Mouse (Mus musculus): ENCODE measurements at regions not wholly inside any gene's neighbourhood (a gene's known extent, or its start where the extent isn't known, plus 50 kb on each side); places are given as distances from the start of the nearest gene placed in this dataset.
"Not testable (repeated sequence)": the region's sequence is repeated elsewhere in the genome, so short reads cannot be mapped to it uniquely, and the experiment has no call there.

DNA sequence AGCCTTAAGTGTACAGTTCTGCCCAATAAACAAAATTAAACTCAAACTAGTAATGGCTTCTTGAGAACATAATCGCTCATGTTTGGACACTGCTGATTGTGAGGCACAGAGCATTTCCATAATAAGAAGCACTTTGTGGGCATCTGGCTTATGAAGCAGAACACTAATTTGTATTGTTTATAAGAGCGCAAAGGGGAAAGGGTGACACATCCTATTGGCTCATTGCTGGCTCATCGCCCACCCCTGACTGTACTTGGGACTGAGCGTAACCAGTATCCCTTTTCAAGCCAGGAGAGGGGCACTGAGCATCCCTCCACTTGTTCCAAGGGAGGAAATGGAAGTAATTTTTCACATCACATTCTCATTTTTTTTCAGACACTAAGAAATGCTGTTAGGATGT lies 288.0 kb downstream of the Sfmbt2 start:
- peak; percentile 59 to 65 for DNase-seq (ENCODE audit: low spot score in 2 of 2)

DNA sequence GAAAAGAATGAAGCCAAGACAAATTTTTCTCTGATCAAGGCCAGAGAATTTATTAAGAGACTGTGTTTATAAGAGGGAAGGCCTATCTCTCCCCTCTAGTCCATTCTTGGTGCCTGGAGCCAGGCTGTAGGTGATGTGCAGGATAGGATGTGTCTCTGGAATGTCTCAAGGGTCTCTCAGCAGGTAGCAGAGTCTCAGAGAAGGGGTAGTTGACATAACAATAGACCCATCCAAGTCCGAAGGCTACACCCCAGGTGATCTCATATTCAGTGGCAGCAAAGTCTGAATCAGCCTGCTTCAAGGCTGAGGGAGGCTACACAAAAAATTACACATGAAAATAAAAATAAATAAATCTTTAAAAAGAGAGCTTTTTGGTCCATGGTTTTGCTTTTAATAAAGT lies 297.6 kb downstream of the Sfmbt2 start:
- not testable (repeated sequence) for DNase-seq (ENCODE audit: low spot score in 2 of 2)

- DNase-seq (ENCODE audit: low spot score in 2 of 2): peak in 1 of 2 experiments; percentile 7
Observed at GRCm38 (mm10) chr2:10670423-10671298, 300.4 kb downstream of the Sfmbt2 start.

GRCm38 (mm10) chr2:10671299-10671632 lies 301.0 kb downstream of the Sfmbt2 start:
- peak in 1 of 2 experiments; percentile 3 for DNase-seq (ENCODE audit: low spot score in 2 of 2)

DNA sequence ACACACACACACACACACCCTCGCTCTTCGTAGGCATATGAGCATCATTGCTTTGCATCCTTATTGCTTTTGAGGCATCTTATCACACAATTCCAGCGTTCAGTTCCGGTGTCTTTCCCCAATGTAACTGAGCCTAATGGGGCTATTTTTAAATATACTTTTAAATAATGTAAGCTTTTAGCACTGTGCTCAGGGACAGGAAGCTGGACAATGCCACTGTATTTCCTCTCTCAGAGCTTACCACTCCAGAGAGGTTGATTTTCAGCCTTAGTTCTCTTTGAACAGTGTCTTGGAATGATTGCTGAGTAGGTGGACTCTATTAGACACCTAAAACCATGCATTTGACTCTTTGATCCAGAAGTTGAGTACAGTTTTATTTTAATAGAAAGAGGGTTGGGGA lies 301.9 kb downstream of the Sfmbt2 start:
- DNase-seq (ENCODE audit: low spot score in 2 of 2): no peak

DNA sequence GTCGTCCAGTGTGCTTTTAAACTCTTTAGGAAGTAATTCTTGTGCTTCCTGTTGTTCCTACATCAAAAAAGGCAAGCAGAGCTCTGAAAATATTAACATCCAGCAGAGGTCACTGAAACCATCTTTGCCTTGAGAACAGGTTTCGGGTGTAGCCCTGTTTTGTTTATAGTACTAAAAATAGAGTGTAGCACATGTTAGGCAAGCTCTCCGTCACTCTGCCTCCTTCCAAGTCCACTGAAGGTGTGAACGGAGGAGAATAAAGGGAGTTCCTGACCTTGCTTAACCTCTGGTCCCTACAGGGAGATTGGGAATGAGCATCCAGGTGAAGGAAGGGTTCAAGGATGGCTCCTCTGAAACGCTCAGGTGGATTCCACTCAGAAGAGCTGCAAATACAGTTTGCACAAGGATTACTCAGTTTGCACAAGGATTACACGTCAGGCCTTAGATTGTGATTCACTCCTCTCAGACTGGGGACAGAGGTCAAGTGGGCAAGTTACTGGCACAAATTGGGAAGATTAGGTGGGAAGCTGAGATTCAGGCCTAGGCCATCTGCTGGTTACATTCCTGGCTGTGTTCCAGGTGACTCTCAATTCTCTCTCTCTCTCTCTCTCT lies 304.5 kb downstream of the Sfmbt2 start:
- DNase-seq (ENCODE audit: low spot score in 2 of 2): no peak

- DNase-seq (ENCODE audit: low spot score in 2 of 2): peak; percentile 8 to 34
Observed at GRCm38 (mm10) chr2:10701459-10701858, 331.1 kb downstream of the Sfmbt2 start.

DNA sequence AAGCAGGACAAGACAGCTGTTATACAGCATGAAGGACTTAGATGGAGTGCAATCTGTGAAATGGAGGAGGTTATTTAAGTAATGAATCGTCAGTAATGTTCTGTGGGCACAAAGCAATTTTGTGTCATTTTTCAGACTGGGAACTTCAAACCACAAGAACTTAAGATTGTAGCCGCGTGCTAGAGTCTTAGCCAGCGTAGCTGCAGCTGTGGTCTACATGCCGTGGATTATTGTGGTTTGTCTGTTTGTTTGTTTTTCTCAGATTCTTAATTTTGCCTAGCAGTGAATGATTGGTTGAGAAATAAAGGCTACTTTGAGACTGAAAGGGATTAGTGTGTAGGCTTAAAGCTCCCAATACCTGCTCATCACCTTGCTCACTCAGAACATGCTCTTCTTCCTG lies 348.1 kb downstream of the Sfmbt2 start:
- no peak for DNase-seq (ENCODE audit: low spot score in 2 of 2)

DNA sequence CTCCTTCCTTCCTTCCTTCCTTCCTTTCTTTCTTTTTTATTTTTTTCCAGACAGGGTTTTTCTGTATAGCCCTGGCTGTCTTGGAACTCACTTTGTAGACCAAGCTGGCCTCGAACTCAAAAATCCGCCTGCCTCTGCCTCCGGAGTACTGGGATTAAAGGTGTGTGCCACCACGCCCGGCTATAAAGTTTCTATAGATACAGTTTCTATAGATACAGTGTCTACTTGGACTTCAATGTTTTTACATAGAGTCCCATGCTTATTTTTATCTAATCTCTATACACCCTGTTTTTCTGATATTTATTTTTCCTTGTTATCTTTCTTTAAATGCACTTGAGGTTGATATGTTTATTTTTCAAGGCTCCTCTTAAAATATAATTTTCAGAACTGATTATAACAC lies 364.0 kb downstream of the Sfmbt2 start:
- DNase-seq (ENCODE audit: low spot score in 2 of 2): not testable (repeated sequence)

GRCm38 (mm10) chr2:10736696-10737457 lies 366.6 kb downstream of the Sfmbt2 start:
- DNase-seq (ENCODE audit: low spot score in 2 of 2): peak; percentile 11 to 19

- DNase-seq (ENCODE audit: low spot score in 2 of 2): peak in 1 of 2 experiments; percentile 54
Observed at GRCm38 (mm10) chr2:10737458-10737775, 367.1 kb downstream of the Sfmbt2 start.

- DNase-seq (ENCODE audit: low spot score in 2 of 2): no peak
Observed at GRCm38 (mm10) chr2:10745127-10745526, 374.8 kb downstream of the Sfmbt2 start.

- DNase-seq (ENCODE audit: low spot score in 2 of 2): peak; percentile 39 to 57
Observed at GRCm38 (mm10) chr2:10755375-10755774, 385.1 kb downstream of the Sfmbt2 start.

DNA sequence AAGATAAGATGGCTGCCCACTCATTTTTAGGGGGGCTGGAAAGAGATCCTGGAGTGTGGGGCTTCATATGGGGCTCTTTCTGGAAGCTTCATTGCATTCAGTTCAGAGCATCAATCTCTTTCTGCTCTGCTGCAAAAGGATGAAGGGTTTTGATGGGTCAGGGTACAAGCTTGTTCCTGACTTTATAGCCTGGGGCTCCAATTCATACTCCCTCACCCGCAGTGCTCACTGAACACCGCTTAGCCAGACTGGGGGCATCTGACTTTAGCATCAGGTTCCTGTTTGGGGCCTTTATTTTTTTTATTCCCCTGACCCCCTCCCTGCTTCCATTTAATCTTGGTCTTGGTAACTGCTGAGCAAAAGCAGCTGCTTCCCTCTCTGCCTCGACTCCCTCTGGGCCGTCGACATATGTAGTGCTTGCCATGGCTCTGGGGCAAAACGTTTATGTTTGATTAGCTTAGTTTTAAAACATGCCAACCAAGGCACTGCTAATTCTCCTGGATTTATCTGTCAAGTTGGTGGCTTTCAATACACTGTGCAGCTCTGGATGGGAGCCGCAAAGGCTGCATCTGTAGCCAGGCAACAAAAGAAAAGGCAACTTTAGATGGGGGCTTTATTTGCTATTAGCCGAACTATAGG lies 387.0 kb downstream of the Sfmbt2 start:
- no peak for DNase-seq (ENCODE audit: low spot score in 2 of 2)

GRCm38 (mm10) chr2:10757886-10758285 lies 387.6 kb downstream of the Sfmbt2 start:
- no peak for DNase-seq (ENCODE audit: low spot score in 2 of 2)

DNA sequence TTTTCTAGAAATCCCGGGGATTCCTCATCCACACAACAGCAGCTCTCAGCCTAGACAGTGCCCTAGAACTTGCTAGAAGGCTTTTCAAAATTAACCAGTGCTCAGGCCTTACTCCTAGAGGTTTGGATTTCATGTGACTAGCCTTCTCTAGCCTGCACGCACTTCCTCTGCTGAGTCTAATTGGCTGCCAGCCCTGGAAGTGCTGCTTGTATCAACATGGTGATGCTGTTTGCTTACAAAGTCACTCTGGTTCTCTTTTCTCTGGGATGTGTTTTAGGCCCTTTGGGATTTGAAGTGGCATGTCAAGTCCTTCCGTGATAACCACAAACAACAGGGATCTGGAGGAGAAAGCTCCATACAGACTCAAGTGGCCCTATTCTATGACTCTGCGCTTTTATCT lies 391.9 kb downstream of the Sfmbt2 start:
- DNase-seq (ENCODE audit: low spot score in 2 of 2): no peak

DNA sequence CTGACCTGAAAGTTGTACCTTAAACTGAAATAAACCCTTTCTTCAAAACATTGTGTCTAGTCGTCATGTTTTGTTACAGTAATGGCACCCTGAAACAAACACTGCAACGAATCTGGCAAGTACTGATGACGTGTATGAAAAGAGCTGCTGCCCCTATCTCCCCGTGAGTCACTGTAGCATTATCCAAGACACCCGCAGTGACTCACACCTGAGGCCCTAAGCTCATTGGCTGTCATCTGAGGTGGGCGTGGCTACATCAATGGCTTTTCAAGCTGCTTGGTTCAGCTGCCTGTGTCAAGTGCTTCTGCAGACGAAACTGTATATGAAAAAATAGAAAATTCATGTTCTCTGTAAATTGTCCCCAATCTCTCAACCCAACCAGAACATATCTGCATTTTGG lies 388.8 kb upstream of the Prkcq start:
- DNase-seq (ENCODE audit: low spot score in 2 of 2): no peak

DNA sequence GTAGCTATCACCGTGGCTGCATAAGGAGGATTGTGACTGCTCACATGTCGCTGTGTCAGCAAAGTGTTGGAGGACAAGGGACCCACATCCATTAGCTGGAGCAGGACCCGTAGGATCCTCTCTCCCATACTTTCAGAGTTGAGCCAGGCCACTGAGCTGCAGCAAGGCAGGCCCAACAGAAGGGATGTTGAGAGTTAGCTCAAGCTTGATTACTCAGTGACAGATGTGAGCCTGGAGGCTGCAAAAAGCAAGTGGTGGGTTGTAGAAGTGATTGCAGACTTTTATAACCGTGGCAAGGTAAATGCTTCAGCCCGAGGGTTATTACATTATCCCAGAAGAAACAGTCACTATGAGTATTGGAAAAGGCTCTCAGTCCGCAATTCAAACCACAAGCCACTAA lies 388.3 kb upstream of the Prkcq start:
- DNase-seq (ENCODE audit: low spot score in 2 of 2): no peak

GRCm38 (mm10) chr2:10784266-10784665 lies 387.6 kb upstream of the Prkcq start:
- DNase-seq (ENCODE audit: low spot score in 2 of 2): no peak

- DNase-seq (ENCODE audit: low spot score in 2 of 2): peak; percentile 26 to 52
Observed at GRCm38 (mm10) chr2:10785156-10785555, 386.8 kb upstream of the Prkcq start.

DNA sequence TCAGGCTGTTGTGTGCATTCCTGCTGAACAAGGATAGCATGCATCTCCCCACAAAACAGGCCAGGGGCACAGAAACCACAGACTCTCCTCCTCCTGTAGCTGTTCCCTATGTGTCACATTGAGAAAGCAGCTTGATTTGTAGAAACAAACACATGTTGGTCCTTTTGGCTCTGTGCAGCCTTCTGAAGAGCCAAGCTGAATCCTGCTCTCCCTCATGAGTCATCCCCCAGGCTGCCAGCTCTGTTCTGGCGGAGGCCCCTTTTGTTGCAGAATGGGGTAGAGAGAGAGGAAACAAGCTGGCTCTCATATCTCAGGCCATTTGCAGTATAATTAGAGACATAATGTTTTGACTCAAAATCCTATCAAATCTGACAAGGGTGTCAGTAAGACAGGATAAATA lies 383.4 kb upstream of the Prkcq start:
- peak; percentile 76 to 83 for DNase-seq (ENCODE audit: low spot score in 2 of 2)

GRCm38 (mm10) chr2:10791233-10791632 lies 380.7 kb upstream of the Prkcq start:
- DNase-seq (ENCODE audit: low spot score in 2 of 2): no peak
